Mouse (Mus musculus) midbrain, embryonic 15.5 days (tissue): Measurements from ENCODE around the gene Brd4. TPM values are rescaled to one million over a fixed set of nuclear protein-coding genes. Genes with fewer than 3 reads are reported as not detected.

Source experiments
- ATAC-seq: fragments of 200-750 bp; cut with Nextera tagmentation; replicated peaks from 2 replicates; pipeline ENCODE4 v1.8.0; 2017; ENCODE audit warnings: moderate TSS enrichment
- H3K27ac ChIP-seq: fragments of 300-500 bp; sonication (generic); 2 replicates; pipeline ENCODE4 v1.5.1; 2015; ENCODE audit warnings: mild to moderate bottlenecking, inconsistent platforms
- H3K27me3 ChIP-seq: fragments of 300-500 bp; sonication (generic); replicated peaks from 2 replicates; pipeline ENCODE4 v1.6.1; 2015; ENCODE audit warnings: inconsistent platforms
- H3K36me3 ChIP-seq: fragments of 300-500 bp; sonication (generic); replicated peaks from 2 replicates; pipeline ENCODE4 v1.6.1; 2015; ENCODE audit warnings: inconsistent platforms
- H3K4me1 ChIP-seq: fragments of 300-500 bp; sonication (generic); 2 replicates; pipeline ENCODE4 v1.6.1; 2015; ENCODE audit warnings: inconsistent platforms
- H3K4me2 ChIP-seq: fragments of 300-500 bp; sonication (generic); 2 replicates; pipeline ENCODE4 v1.6.1; 2015; ENCODE audit warnings: inconsistent platforms, mild to moderate bottlenecking, moderate library complexity
- H3K4me3 ChIP-seq: fragments of 300-500 bp; sonication (generic); 2 replicates; pipeline ENCODE4 v1.5.1; 2015; ENCODE audit warnings: mild to moderate bottlenecking, inconsistent platforms
- H3K9ac ChIP-seq: fragments of 300-500 bp; sonication (generic); 2 replicates; pipeline ENCODE4 v1.6.1; 2015; ENCODE audit warnings: mild to moderate bottlenecking, inconsistent platforms
- H3K9me3 ChIP-seq: fragments of 300-500 bp; sonication (generic); 2 replicates; pipeline ENCODE4 v1.6.1; 2016; ENCODE audit warnings: inconsistent platforms
- WGBS: fragments of 180-500 bp; shearing (Covaris S2); methylation state at CpG from one replicate; pipeline ENCODE4 v1.1.7; 2015; ENCODE audit warnings: mixed read lengths; 5-methylcytosine and 5-hydroxymethylcytosine counted together
- polyA plus RNA-seq: library from polyadenylated mRNA; unstranded; fragments of >200 nt; fragmentation: Nextera tagmentation; extraction: Ambion mirVana; gene quantifications from 2 replicates; pipeline ENCODE4 v1.2.1, GENCODE M21; 2015

Gene Brd4
- polyA plus RNA-seq, 1 experiment from 2014 or later = 95.5 TPM

GRCm38 (mm10) chr17:32160882-32161281 is 123.6 kb downstream of the Brd4 start:
- no peak overlapping the region for H3K4me3 ChIP-seq
- H3K27ac ChIP-seq = no peak overlapping the region

GRCm38 (mm10) chr17:32158841-32159240 is 125.7 kb downstream of the Brd4 start:
- Histone ChIP-seq H3K4me2 (no peak overlapping the region), H3K27ac (no peak overlapping the region), H3K4me1 (peaks cover 14% of the 10 kb centered on the region), H3K27me3 (no peaks in the 10 kb centered on the region), H3K9me3 (no peaks in the 10 kb centered on the region), H3K4me3 (no peak overlapping the region), H3K36me3 (no peaks in the 10 kb centered on the region), H3K9ac (no peak overlapping the region)
- ATAC-seq = no peak
- 95% methylated on average over 13 of the region's 13 CpGs for WGBS

More at GRCm38 (mm10) chr17:32160882-32161281, 123.6 kb downstream of the Brd4 start:
- Histone ChIP-seq H3K9me3 (no peaks in the 10 kb centered on the region), H3K36me3 (no peaks in the 10 kb centered on the region), H3K4me1 (peaks cover 30% of the 10 kb centered on the region), H3K27me3 (no peaks in the 10 kb centered on the region), H3K4me2 (no peak overlapping the region), H3K9ac (no peak overlapping the region)
- ATAC-seq = no peak
- 81% methylated on average over 4 of the region's 4 CpGs for WGBS

GRCm38 (mm10) chr17:32146718-32147117 is 137.8 kb downstream of the Brd4 start:
- 92% methylated on average over 8 of the region's 8 CpGs for WGBS
- no peak overlapping the region for H3K27ac ChIP-seq
- peaks cover 4% of the 10 kb centered on the region; the same call in 1 of the 2 replicates for H3K4me1 ChIP-seq
- no peaks in the 10 kb centered on the region for H3K9me3 ChIP-seq
- no peaks in the 10 kb centered on the region for H3K27me3 ChIP-seq
- no peak for ATAC-seq
- H3K4me2 ChIP-seq = no peak overlapping the region
- H3K9ac ChIP-seq = no peak overlapping the region
- no peaks in the 10 kb centered on the region for H3K36me3 ChIP-seq
- no peak overlapping the region for H3K4me3 ChIP-seq

Other genes with a start within 250 kb of the Brd4 start
- 42.4 and 42.7 TPM in 2 replicates for gene Rrp1b, start 248.6 kb downstream of the Brd4 start, polyA plus RNA-seq
- 0.63 and 0.75 TPM in 2 replicates for gene Hsf2bp, start 248.4 kb downstream of the Brd4 start, polyA plus RNA-seq
- 7.9 and 8.9 TPM in 2 replicates for gene Notch3, start 117.9 kb downstream of the Brd4 start, polyA plus RNA-seq
- gene Ephx3, start 95.2 kb downstream of the Brd4 start, polyA plus RNA-seq = 0.22 and 0.35 TPM in 2 replicates
- gene Akap8, start 36.5 kb upstream of the Brd4 start, polyA plus RNA-seq = 108 and 114 TPM in 2 replicates
- 182 and 187 TPM in 2 replicates for gene Akap8l, start 65.9 kb upstream of the Brd4 start, polyA plus RNA-seq
- 46.7 and 47.8 TPM in 2 replicates for gene Wiz, start 104.7 kb upstream of the Brd4 start, polyA plus RNA-seq
- gene Rasal3, start 118.9 kb upstream of the Brd4 start, polyA plus RNA-seq = 0.54 and 0.74 TPM in 2 replicates
- not detected in 2 replicates for gene Pglyrp2, start 139.4 kb upstream of the Brd4 start, polyA plus RNA-seq
- gene Cyp4f39, start 168.0 kb upstream of the Brd4 start, polyA plus RNA-seq = 0.84 and 1.5 TPM in 2 replicates
- gene Cyp4f17, start 221.3 kb upstream of the Brd4 start, polyA plus RNA-seq = 13.5 and 16.1 TPM in 2 replicates